Mouse (Mus musculus) left cerebral cortex, postnatal 25 days (tissue): Measurements from ENCODE around the gene Trip12. TPM values are rescaled to one million over a fixed set of nuclear protein-coding genes. Genes with fewer than 3 reads are reported as not detected.

ENCODE experiments used
- DNase-seq, 2 experiments: peaks; one replicate each; pipeline ENCODE4 v3.0.0; 2022; ENCODE audit warnings: low spot score in 2 of 2, mixed read lengths in 1 of 2
- intact Hi-C: fragments of 180-260 bp; cut with DNase I; formaldehyde crosslinking; loops from one replicate; pipeline ENCODE4 v1.15.1; 2025
- microRNA-seq, 2 experiments: library from miRNA; unstranded; fragments of <30 nt; microRNA quantifications; one replicate each; pipeline ENCODE4 v1.2.0; 2022
- total RNA-seq, 2 experiments: library from RNA; stranded (reverse); gene quantifications; 2 replicates each; pipeline ENCODE4 v1.2.3; 2021

Trip12 gene
- total RNA-seq, 2 experiments from 2014 or later, result 194 to 196 TPM

DNA sequence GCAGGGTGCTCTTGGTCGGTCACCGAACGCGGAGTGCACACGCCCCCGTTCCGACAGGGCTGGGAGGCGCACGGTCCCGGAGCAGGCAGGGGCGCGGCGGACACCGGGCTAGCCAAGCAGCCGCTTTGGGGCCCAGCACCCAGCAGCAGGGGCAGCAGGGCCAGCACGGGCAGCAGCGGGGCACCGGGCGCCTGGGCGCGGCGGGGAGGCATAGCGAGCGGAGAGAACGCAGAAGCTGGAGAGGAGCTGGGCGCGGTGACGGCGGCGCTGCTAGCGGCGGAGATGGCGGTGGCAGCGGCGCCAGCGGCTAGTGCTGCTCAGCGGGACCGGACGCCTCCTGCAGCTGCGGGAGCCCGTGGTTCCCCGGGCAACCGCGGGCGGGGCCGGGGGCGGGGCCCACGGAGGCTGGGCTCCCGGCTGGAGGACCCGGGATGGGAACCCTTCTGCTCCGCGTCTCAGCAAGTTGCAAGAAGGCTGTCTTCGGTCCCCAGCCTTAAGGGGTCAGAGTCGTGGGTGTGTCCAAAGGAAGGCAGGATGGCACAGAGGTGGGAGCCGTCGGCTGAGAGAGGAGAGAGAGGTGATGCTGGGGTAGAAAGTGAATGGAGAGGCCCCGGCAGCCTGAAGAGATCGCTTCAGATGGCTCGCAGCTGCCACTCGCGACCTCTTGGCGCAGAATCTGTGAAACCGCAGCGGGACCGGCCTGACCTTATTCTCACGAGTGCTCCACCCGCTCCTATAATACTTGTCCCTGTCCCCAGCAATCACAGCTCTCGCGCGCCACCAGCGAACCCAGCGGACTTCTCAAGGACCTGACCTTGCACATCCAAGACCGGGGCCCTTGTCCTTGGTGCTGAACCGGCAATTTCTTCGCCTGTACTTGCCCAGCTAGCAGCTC is 144.6 kb downstream of the Trip12 start, which contains the start of gene Dner:
TSS of gene Dner (minus strand) at position 705 of the 895 bp plus-strand sequence.
- DNase-seq, result peak; percentile 73 to 83
- intact Hi-C loops, result loop anchor here (5.0 to 10.0 kb wide), 7 partner anchors 78 to 1511 kb away; no protein-coding TSS in a partner anchor

DNA sequence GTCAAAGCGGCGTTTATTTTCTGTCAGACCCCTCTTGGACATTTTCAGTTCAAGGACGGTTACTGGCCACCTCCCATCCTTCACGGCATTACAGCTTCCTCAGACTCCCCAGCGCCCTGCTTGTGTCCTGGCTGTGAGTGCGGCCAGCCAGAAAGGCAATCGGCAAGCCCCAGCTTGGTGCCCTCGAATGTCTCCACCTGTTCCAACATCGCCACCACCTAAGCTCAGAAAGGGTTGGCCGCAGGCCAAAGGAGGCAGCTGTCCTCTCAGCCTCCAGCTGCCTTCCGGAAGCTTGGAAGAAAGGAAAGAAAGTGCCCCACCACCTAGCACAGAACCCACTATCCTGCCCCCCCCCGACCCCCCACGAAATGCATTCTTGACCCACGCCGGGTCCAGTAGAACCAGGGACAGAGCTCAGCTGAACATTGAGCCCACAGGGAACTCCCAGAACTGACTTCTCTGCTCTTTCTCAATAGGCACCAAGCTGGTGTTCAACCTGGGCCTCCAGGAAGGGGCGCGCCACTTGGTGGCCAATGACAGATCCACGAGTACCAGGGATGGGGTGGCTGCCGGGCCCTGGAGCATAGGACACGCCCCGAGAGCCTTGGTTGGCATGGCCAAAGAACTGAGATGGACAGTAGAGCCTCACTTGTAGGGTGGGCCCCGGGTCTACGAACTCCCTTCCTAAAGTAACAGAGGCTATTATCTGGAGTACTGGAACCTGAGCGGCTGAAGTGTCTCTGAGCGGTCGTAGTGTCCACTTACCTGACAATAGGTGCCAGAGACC is 145.4 kb downstream of the Trip12 start:
- peak; percentile 56 to 66 for DNase-seq
- intact Hi-C loops, result loop anchor here (5.0 to 10.0 kb wide), 7 partner anchors 78 to 1510 kb away; no protein-coding TSS in a partner anchor

DNA sequence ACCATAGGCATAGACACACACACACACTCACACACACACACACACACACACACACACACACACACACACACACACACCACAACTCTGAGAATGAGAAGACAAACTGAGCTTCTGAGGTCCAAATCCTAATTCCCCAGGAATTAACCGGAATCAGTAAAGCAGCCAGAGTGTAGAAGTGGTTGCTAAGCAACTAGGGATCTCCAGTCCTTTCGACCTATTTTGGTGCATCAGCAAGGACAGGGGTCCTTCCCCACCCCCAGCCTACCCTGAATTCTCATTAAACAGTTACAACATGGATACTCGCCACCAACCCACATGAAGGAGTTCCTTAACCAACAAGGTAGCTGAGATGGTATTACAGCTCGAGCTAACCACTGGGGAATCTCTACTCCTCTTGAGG is 162.4 kb downstream of the Trip12 start:
- intact Hi-C loops, result no loop called here
- DNase-seq, result no peak

Small RNAs within 50 kb of the gene (microRNA-seq; reads per million reads assigned to microRNA genes)
- gene Mir5126, result 0.99 to 3.7 reads per million in 2 experiments

Other genes starting within 250 kb of the Trip12 start
- gene Dner, start 144.3 kb downstream of the Trip12 start, total RNA-seq, result 100 to 1,000 TPM; 149 to 162 TPM
- 1 to 10 TPM; 2.2 to 2.5 TPM for gene Fbxo36, start 675 bp downstream of the Trip12 start, total RNA-seq
- 10 to 100 TPM; 12.5 to 12.7 TPM for gene Slc16a14, start 94.6 kb upstream of the Trip12 start, total RNA-seq